Mouse (Mus musculus) erythroblast, embryonic 14.5 days (primary cell): Measurements from ENCODE around the gene Acpp. TPM values are rescaled to one million over a fixed set of nuclear protein-coding genes. Genes with fewer than 3 reads are reported as not detected.
"Not testable (repeated sequence)": the region's sequence is repeated elsewhere in the genome, so short reads cannot be mapped to it uniquely, and the experiment has no call there.

Source experiments
- H3K27me3 ChIP-seq: 2 replicates; pipeline ENCODE4 v1.6.1; 2012; ENCODE audit warnings: inconsistent platforms; ENCODE audit not compliant: control insufficient read depth
- H3K36me3 ChIP-seq: 2 replicates; pipeline ENCODE4 v1.6.1; 2012; ENCODE audit warnings: mild to moderate bottlenecking, inconsistent platforms; ENCODE audit not compliant: control insufficient read depth
- H3K4me1 ChIP-seq: 2 replicates; pipeline ENCODE4 v1.6.1; 2012; ENCODE audit warnings: inconsistent platforms; ENCODE audit not compliant: control insufficient read depth
- H3K4me3 ChIP-seq: replicated peaks from 2 replicates; pipeline ENCODE3; 2012; ENCODE audit warnings: moderate library complexity, mild to moderate bottlenecking, inconsistent platforms
- H3K9me3 ChIP-seq: 2 replicates; pipeline ENCODE4 v1.6.1; 2012; ENCODE audit warnings: low read length, inconsistent platforms, mixed read lengths; ENCODE audit not compliant: control insufficient read depth
- GATA1 ChIP-seq: IDR thresholded peaks from 2 replicates; pipeline ENCODE4 v1.6.1; 2012; ENCODE audit warnings: low read length, inconsistent platforms, mixed read lengths
- TAL1 ChIP-seq: IDR thresholded peaks from 3 replicates; pipeline ENCODE4 v1.6.1; 2012; ENCODE audit warnings: low read length, inconsistent platforms, mixed read lengths
- polyA plus RNA-seq: library from polyadenylated mRNA; stranded (reverse); fragments of >175 nt; gene quantifications from 2 replicates; pipeline ENCODE4 v1.2.3, GENCODE M21; 2012

Acpp gene
- not detected in 2 replicates for polyA plus RNA-seq

GRCm38 (mm10) chr9:104337183-104337931 lies at the start of gene Acpp:
Acpp (minus strand) TSS chr9:104337748.
- H3K9me3 ChIP-seq, result no peaks in the 10 kb centered on the region
- H3K36me3 ChIP-seq, result no peaks in the 10 kb centered on the region
- no peak within 1 kb of the TSS for H3K4me3 ChIP-seq
- H3K27me3 ChIP-seq, result peaks cover 30% of the 10 kb centered on the region
- TF ChIP-seq GATA1 (no peak), TAL1 (no peak)
- no peaks in the 10 kb centered on the region for H3K4me1 ChIP-seq

- Histone ChIP-seq H3K36me3 (no peaks in the 10 kb centered on the region), H3K4me1 (no peaks in the 10 kb centered on the region), H3K9me3 (no peaks in the 10 kb centered on the region), H3K27me3 (no peaks in the 10 kb centered on the region), H3K4me3 (no peak overlapping the region)
- no peak for TF ChIP-seq TAL1
- TF ChIP-seq GATA1, result no peak
Observed at GRCm38 (mm10) chr9:104382571-104383170, 45.1 kb upstream of the Acpp start.

- Histone ChIP-seq H3K36me3 (no peaks in the 10 kb centered on the region), H3K27me3 (no peaks in the 10 kb centered on the region), H3K4me3 (no peak overlapping the region), H3K9me3 (no peaks in the 10 kb centered on the region), H3K4me1 (no peaks in the 10 kb centered on the region)
- TF ChIP-seq TAL1, result no peak
- no peak for TF ChIP-seq GATA1
Observed at GRCm38 (mm10) chr9:104379532-104380162, 42.1 kb upstream of the Acpp start.

GRCm38 (mm10) chr9:104375573-104375972 lies 38.0 kb upstream of the Acpp start:
- Histone ChIP-seq H3K4me1 (no peaks in the 10 kb centered on the region), H3K27me3 (no peaks in the 10 kb centered on the region), H3K4me3 (no peak overlapping the region), H3K36me3 (no peaks in the 10 kb centered on the region), H3K9me3 (no peaks in the 10 kb centered on the region)
- TF ChIP-seq GATA1 (no peak), TAL1 (no peak)

- TF ChIP-seq GATA1, result no peak
- no peak for TF ChIP-seq TAL1
- H3K4me3 ChIP-seq, result no peak overlapping the region
- H3K36me3 ChIP-seq, result no peaks in the 10 kb centered on the region
Observed at GRCm38 (mm10) chr9:104373253-104373652, 35.7 kb upstream of the Acpp start.

GRCm38 (mm10) chr9:104366983-104367382 lies 29.4 kb upstream of the Acpp start:
- H3K4me3 ChIP-seq, result no peak overlapping the region
- no peaks in the 10 kb centered on the region for H3K36me3 ChIP-seq
- no peaks in the 10 kb centered on the region for H3K4me1 ChIP-seq
- no peak for TF ChIP-seq GATA1
- TF ChIP-seq TAL1, result no peak
- peaks cover 7% of the 10 kb centered on the region; the same call in 1 of the 2 replicates for H3K9me3 ChIP-seq
- H3K27me3 ChIP-seq, result no peaks in the 10 kb centered on the region

More at GRCm38 (mm10) chr9:104373253-104373652, 35.7 kb upstream of the Acpp start:
- H3K27me3 ChIP-seq, result no peaks in the 10 kb centered on the region
- H3K9me3 ChIP-seq, result no peaks in the 10 kb centered on the region
- no peaks in the 10 kb centered on the region for H3K4me1 ChIP-seq

- H3K4me3 ChIP-seq, H3K27me3 ChIP-seq, H3K4me1 ChIP-seq, H3K9me3 ChIP-seq, H3K36me3 ChIP-seq: not testable (repeated sequence)
Observed at GRCm38 (mm10) chr9:104361951-104362350, 24.4 kb upstream of the Acpp start.

- Histone ChIP-seq H3K9me3 (peaks cover 6% of the 10 kb centered on the region; the same call in 1 of the 2 replicates), H3K4me3 (no peak overlapping the region), H3K36me3 (no peaks in the 10 kb centered on the region), H3K4me1 (no peaks in the 10 kb centered on the region), H3K27me3 (no peaks in the 10 kb centered on the region)
- TF ChIP-seq GATA1, result no peak
- TF ChIP-seq TAL1, result no peak
Observed at GRCm38 (mm10) chr9:104361073-104361891, 23.7 kb upstream of the Acpp start.
